Mouse (Mus musculus) cerebellum, adult 2 months (tissue): Measurements from ENCODE around the gene Spata32.

ENCODE experiments used
- CTCF ChIP-seq: fragments of 200-500 bp; IDR thresholded peaks from 2 replicates; pipeline ENCODE4 v1.5.1; 2011; ENCODE audit warnings: low read depth, mild to moderate bottlenecking, control low read depth, low read length, moderate library complexity, borderline replicate concordance; ENCODE audit not compliant: insufficient read depth
- POLR2A ChIP-seq: fragments of 200-500 bp; IDR thresholded peaks from 2 replicates; pipeline ENCODE4 v1.6.1; 2011; ENCODE audit warnings: low read length, control low read depth, borderline replicate concordance; ENCODE audit not compliant: insufficient read depth

DNA sequence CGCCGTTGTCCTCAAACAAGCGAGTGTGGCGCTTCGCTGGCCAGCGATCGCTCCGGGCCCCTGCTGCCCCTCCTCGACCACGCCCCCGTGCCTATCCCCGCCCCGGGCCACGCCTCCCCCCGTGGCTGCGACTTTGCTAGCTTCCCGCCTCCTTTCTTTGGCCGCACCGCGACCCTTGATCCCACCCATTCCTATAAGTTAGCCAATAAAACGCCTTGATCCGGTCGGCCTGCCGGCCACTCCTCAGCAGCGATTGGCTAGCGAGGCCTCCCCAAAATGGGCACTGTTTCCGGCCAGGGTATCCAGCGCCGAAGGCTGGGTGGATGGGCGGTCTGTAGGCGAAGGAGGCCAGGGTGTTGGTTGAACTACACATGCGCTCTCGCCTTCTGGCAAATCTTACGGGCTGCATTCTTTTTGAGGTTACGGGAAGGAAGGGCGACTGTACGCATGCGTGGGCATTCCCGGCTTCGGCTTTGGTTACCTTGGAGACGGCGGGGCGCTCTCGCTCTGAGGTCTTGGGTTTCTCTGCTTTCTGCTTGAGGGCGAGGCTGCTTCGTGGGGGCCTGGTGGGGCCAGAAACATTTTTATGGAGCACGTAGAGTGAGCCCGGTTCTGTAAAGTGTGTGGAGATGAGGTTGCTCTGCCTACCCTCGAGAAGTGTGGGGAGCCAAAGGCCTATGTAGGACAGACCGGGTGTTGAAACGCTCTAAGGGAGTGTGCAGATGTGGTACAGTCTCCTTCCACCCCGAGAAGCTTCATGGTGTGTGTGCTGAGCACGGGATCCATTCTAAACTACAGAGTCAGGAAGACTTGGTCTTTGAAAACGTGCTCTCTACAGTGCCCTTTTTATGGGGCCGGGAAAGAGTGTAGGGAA is 49.4 kb upstream of the Spata32 start, which contains the start of gene Map3k14:
- TF ChIP-seq CTCF (no peak), POLR2A (peak; percentile 42)
